Mouse (Mus musculus): ENCODE results near the gene Ctc1.
"Not testable (repeated sequence)": the region's sequence is repeated elsewhere in the genome, so short reads cannot be mapped to it uniquely, and the experiment has no call there.

- TF ChIP-seq EP300, CTCF (IDR thresholded peaks at IDR 0.05; ENCODE audit: low read depth): not testable (repeated sequence)
These were observed 42.3 kb upstream of the Ctc1 start for GRCm38 (mm10) chr11:68973250-68974058.
